Comparison of ENCODE assay signal across 8 mouse cellular contexts in genomic region chr11:102818121-102819020, GRCm38 (mm10). TPM values are rescaled to one million over a fixed set of nuclear protein-coding genes. Genes with fewer than 3 reads are reported as not detected.
DNase-seq lines count a peak whose midpoint lies in the region; ATAC-seq and TF ChIP-seq lines count a peak whose summit lies in the region.

No protein-coding gene starts in this region.

- no peak for TF ChIP-seq CTCF in intestine, postnatal 0 days (IDR thresholded peaks at IDR 0.05; ENCODE audit: low read depth)

- peak overlapping the region; percentile 87 for H3K4me3 ChIP-seq in forebrain, embryonic 14.5 days (ENCODE audit: low read depth, low read length)
- peak overlapping the region; percentile 70 for H3K4me3 ChIP-seq in intestine, postnatal 0 days (ENCODE audit: low read depth, low read length)
- peak overlapping the region; percentile 70 for H3K4me3 ChIP-seq in stomach, embryonic 16.5 days (replicated peaks; ENCODE audit: low read length)

- H3K9me3 ChIP-seq in forebrain, embryonic 14.5 days (replicated peaks; ENCODE audit: control insufficient read depth, low read length): no peaks in the 10 kb centered on the region
- H3K9me3 ChIP-seq in intestine, postnatal 0 days (ENCODE audit: control insufficient read depth): no peaks in the 10 kb centered on the region
- H3K9me3 ChIP-seq in stomach, embryonic 16.5 days (replicated peaks; ENCODE audit: control insufficient read depth, low read length): no peaks in the 10 kb centered on the region

- no peaks in the 10 kb centered on the region for H3K36me3 ChIP-seq in forebrain, embryonic 14.5 days (ENCODE audit: control insufficient read depth, insufficient read depth, low read length)
- H3K36me3 ChIP-seq in intestine, postnatal 0 days (ENCODE audit: control insufficient read depth, insufficient read depth): no peaks in the 10 kb centered on the region
- H3K36me3 ChIP-seq in stomach, embryonic 16.5 days (ENCODE audit: control insufficient read depth, insufficient read depth, low read length): no peaks in the 10 kb centered on the region

- peak overlapping the region; percentile 94 for H3K9ac ChIP-seq in forebrain, embryonic 14.5 days (ENCODE audit: low read length)
- peak overlapping the region; percentile 73 for H3K9ac ChIP-seq in intestine, postnatal 0 days (ENCODE audit: low read depth, low read length)
- H3K9ac ChIP-seq in stomach, embryonic 16.5 days (ENCODE audit: low read length): peak overlapping the region; percentile 96

- H3K4me1 ChIP-seq in forebrain, embryonic 14.5 days (ENCODE audit: control insufficient read depth, insufficient read depth, low read length): peaks cover 21% of the 10 kb centered on the region
- H3K4me1 ChIP-seq in intestine, postnatal 0 days (replicated peaks; ENCODE audit: control insufficient read depth, insufficient read depth, low read length): no peaks in the 10 kb centered on the region
- peaks cover 14% of the 10 kb centered on the region for H3K4me1 ChIP-seq in stomach, embryonic 16.5 days (ENCODE audit: control insufficient read depth, insufficient read depth, low read length)

- no peaks in the 10 kb centered on the region for H3K27me3 ChIP-seq in forebrain, embryonic 14.5 days (replicated peaks; ENCODE audit: control insufficient read depth, insufficient read depth, low read length)
- peaks cover 40% of the 10 kb centered on the region for H3K27me3 ChIP-seq in intestine, postnatal 0 days (replicated peaks; ENCODE audit: control insufficient read depth, insufficient read depth, low read length)
- H3K27me3 ChIP-seq in stomach, embryonic 16.5 days (ENCODE audit: control insufficient read depth, insufficient read depth, low read length): no peaks in the 10 kb centered on the region

- peak overlapping the region; percentile 92 for H3K4me2 ChIP-seq in forebrain, embryonic 14.5 days (ENCODE audit: low read length)
- peak overlapping the region; percentile 77 for H3K4me2 ChIP-seq in intestine, postnatal 0 days (replicated peaks; ENCODE audit: low read depth)
- H3K4me2 ChIP-seq in stomach, embryonic 16.5 days (ENCODE audit: low read depth, low read length): peak overlapping the region; percentile 83

- peak; percentile 53 for DNase-seq in gastrocnemius, postnatal 14 days
- DNase-seq in gastrocnemius, adult 18-20 months (ENCODE audit: low spot score): no peak
- peak; percentile 64 for DNase-seq in adipocyte (ENCODE audit: low spot score)
- peak; percentile 47 for DNase-seq in forebrain, embryonic 14.5 days (ENCODE audit: low spot score)
- DNase-seq in lung, postnatal 14 days: peak; percentile 48
- no peak for DNase-seq in layer of hippocampus, postnatal 25 days (ENCODE audit: extremely low spot score in 1 of 2, low spot score in 1 of 2)

- H3K27ac ChIP-seq in forebrain, embryonic 14.5 days (ENCODE audit: low read depth, low read length): peak overlapping the region; percentile 96
- H3K27ac ChIP-seq in intestine, postnatal 0 days (ENCODE audit: low read depth, low read length): peak overlapping the region; percentile 88
- H3K27ac ChIP-seq in stomach, embryonic 16.5 days (ENCODE audit: low read length): peak overlapping the region; percentile 97

- 0% methylated on average over 61 of the region's 92 CpGs for WGBS in forebrain, embryonic 14.5 days
- under 1% methylated on average over 54 of the region's 92 CpGs for WGBS in intestine, postnatal 0 days
- WGBS in stomach, embryonic 16.5 days: under 1% methylated on average over 71 of the region's 92 CpGs

- ATAC-seq in forebrain, embryonic 14.5 days: peak; percentile 68
- peak; percentile 43 for ATAC-seq in intestine, postnatal 0 days
- ATAC-seq in stomach, embryonic 16.5 days (ENCODE audit: insufficient read depth, low FRiP score): peak; percentile 68

- intact Hi-C loops in gastrocnemius, postnatal 14 days (cut with DNase I; ENCODE audit: low total_unique reads): loop anchor here (5.0 kb wide), 1 partner anchor 41 kb away; no protein-coding TSS in a partner anchor

RNA-seq across cellular contexts. Expression of gene Gjc1, which starts 1.1 kb away (rescaled TPM):
- 10 to 100 TPM; 15.2 to 17.9 TPM for total RNA-seq in gastrocnemius, postnatal 14 days (2021)
- 1 to 10 TPM; 3.7 to 4.6 TPM for total RNA-seq in gastrocnemius, adult 18-20 months (2021)
- 41.5 and 47.0 TPM in 2 replicates for polyA plus RNA-seq in forebrain, embryonic 14.5 days (2014; fragmentation: Nextera tagmentation; extraction: Ambion mirVana)
- 16.1 and 18.8 TPM in 2 replicates for polyA plus RNA-seq in intestine, postnatal 0 days (2015; fragmentation: Nextera tagmentation; extraction: Ambion mirVana)
- polyA plus RNA-seq in stomach, embryonic 16.5 days (2015; fragmentation: Nextera tagmentation; extraction: Ambion mirVana): 30.1 and 38.5 TPM in 2 replicates
- 1 to 10 TPM; 5.7 to 6.3 TPM for total RNA-seq in layer of hippocampus, postnatal 25 days (2021)

RNA-seq across cellular contexts. Expression of gene Higd1b, which starts 17.3 kb away (rescaled TPM):
- total RNA-seq in gastrocnemius, postnatal 14 days (2021): 1 to 10 TPM; 4.8 to 8.3 TPM
- 1 to 10 TPM; 2.4 to 3.1 TPM for total RNA-seq in gastrocnemius, adult 18-20 months (2021)
- polyA plus RNA-seq in forebrain, embryonic 14.5 days (2014; fragmentation: Nextera tagmentation; extraction: Ambion mirVana): 6.2 and 7.9 TPM in 2 replicates
- 0.22 and 0.52 TPM in 2 replicates for polyA plus RNA-seq in intestine, postnatal 0 days (2015; fragmentation: Nextera tagmentation; extraction: Ambion mirVana)
- polyA plus RNA-seq in stomach, embryonic 16.5 days (2015; fragmentation: Nextera tagmentation; extraction: Ambion mirVana): 1.2 and 1.4 TPM in 2 replicates
- total RNA-seq in layer of hippocampus, postnatal 25 days (2021): 1 to 10 TPM; 5.6 to 7.5 TPM

RNA-seq across cellular contexts. Expression of gene Adam11, which starts 57.1 kb away (rescaled TPM):
- 1 to 10 TPM in 1 of 2 experiments, under 1 TPM in 1; 0.84 to 1.4 TPM for total RNA-seq in gastrocnemius, postnatal 14 days (2021)
- total RNA-seq in gastrocnemius, adult 18-20 months (2021): under 1 TPM; 0.31 to 0.41 TPM
- 10.0 and 12.5 TPM in 2 replicates for polyA plus RNA-seq in forebrain, embryonic 14.5 days (2014; fragmentation: Nextera tagmentation; extraction: Ambion mirVana)
- 0.80 and 1.3 TPM in 2 replicates for polyA plus RNA-seq in intestine, postnatal 0 days (2015; fragmentation: Nextera tagmentation; extraction: Ambion mirVana)
- 4.5 and 5.2 TPM in 2 replicates for polyA plus RNA-seq in stomach, embryonic 16.5 days (2015; fragmentation: Nextera tagmentation; extraction: Ambion mirVana)
- total RNA-seq in layer of hippocampus, postnatal 25 days (2021): 100 to 1,000 TPM; 186 to 205 TPM

Comparison
In these comparisons a context has a peak if more than half of its experiments do, and no peak if none do; other contexts are left out.
1. DNase-seq: peak in gastrocnemius, postnatal 14 days (single experiment), adipocyte (single experiment), forebrain, embryonic 14.5 days (single experiment) and lung, postnatal 14 days (single experiment); none in gastrocnemius, adult 18-20 months (single experiment) and layer of hippocampus, postnatal 25 days (0 of 2).
2. RNA of gene Adam11, which starts 57.1 kb away (total RNA-seq): 186 to 205 TPM in layer of hippocampus, postnatal 25 days; 0.84 to 1.4 TPM in gastrocnemius, postnatal 14 days and 0.31 to 0.41 TPM in gastrocnemius, adult 18-20 months; every median in the first group is over 10 times any median in the second.
3. Peak in every context shown above with its lines, with median percentiles within 50 percentile points of each other: ATAC-seq, H3K27ac ChIP-seq, H3K4me2 ChIP-seq, H3K4me3 ChIP-seq and H3K9ac ChIP-seq.